Mouse (Mus musculus) MN1 (cell line): ENCODE data around the gene Slc6a11.

ENCODE experiments used
- DNase-seq: peaks from one replicate; pipeline ENCODE4 v3.0.0-alpha.2; 2016; ENCODE audit warnings: low spot score

The Slc6a11 gene

DNA sequence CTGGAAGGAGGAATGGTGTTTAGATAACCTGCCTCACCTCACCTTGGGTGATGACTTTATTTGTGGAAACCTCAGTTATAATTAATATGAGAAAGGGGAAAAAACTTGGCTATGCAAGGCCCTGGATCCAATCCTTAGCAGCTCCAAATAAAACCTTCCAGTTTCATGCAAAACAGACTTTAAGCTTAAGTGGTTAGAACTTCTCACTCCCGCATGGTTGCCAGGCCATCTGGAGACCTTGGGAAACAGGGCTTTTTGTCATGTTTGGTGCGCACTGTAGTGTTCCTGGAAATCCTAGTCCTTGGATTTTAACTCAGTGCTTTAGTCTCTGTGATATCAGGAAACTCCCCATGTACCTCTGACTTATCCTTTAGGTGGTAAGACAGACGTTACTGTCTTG lies 47.1 kb downstream of the Slc6a11 start:
- DNase-seq = no peak

DNA sequence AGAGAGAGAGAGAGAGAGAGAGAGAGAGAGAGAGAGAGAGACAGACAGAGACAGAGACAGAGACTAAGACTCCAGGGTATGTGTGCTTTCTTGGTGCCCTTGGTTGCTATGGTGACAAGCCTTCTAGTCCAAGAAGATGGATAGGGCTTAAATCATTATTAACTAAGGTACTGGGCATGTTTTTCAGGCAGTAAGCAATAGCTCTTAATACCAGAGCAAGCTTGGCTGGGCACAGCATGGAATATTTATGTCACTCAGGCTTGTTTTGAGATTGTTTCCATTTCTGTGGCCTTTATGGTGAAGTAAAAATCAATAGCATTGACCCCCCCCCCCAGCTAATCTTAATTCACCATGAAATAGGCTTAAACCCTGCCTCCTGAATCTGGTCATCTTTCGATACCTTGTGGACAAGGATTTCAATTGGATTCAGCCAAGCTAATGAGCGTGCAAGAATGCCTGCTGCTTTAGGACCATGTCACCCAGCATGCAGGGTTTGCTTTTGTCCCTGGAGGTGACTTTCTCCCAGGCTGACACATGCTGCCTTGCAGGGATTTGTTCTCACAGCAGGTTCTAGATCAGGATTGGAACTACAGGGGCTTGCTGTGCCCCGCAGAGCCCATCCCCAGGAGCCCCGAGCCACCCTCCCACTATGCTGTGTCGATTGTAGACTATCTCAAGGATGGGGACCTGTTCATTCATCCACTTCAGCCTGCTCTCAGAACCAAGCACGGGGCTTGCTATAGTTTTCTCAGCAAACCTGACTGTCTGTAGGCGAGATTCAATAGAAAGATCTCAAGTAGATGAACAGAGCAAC lies 51.5 kb downstream of the Slc6a11 start:
- DNase-seq = no peak

DNA sequence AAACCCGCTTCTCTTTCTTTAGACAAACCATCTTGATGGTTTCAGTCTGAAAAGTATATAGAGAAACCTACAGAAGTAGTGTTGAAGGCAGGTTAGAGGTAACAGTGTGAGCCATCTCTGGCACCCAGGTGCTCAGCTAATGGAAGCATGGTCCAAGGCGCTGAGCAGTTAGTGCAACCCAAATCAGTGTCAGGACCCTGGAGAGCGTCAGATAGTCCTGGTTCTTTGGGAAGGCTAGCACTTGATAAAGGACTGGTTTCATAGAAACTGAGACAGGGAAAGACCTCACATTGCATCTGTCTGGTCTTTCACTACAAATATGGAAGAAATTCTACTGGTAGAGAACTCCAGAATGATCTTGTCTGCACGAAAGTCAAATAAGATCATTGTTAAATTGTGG lies 56.1 kb downstream of the Slc6a11 start:
- DNase-seq = no peak

DNA sequence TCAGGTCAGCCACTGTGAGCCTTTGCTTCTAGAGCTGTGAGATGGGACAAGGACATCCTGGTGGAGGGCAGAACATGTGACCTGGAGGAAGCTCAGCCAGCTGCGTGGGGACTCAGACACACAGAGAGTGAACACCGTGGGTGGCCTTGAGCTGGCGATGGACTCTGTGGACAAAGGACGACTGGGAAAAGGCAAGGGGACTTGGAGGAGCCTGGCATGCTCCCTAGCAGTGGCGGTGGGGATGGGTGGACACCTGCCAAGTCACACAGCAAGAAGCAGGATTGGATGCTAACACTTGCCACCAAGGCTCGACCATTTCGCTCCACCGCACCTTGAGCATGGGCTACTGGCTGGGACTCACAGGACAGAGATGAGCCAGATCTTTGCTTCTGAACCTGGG lies 57.8 kb downstream of the Slc6a11 start:
- no peak for DNase-seq

DNA sequence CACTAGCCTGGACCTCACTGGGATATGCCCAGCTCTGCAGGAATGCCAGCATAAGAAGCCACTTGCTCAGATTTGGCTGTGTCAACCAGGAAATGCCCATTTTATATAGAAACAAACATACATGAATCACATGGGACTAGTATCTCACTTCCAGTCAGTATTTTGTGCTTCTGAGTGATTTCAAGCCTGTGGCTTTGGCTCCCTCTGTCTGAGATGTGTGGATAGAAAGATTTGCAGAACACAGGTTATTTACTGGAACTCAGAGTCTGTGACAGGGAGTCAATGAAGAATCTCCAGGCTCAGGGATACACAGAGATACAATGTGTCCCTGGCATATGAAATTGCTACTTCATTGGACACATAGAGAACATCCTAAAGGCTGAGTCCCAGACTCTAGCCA lies 65.0 kb downstream of the Slc6a11 start:
- DNase-seq = no peak

DNA sequence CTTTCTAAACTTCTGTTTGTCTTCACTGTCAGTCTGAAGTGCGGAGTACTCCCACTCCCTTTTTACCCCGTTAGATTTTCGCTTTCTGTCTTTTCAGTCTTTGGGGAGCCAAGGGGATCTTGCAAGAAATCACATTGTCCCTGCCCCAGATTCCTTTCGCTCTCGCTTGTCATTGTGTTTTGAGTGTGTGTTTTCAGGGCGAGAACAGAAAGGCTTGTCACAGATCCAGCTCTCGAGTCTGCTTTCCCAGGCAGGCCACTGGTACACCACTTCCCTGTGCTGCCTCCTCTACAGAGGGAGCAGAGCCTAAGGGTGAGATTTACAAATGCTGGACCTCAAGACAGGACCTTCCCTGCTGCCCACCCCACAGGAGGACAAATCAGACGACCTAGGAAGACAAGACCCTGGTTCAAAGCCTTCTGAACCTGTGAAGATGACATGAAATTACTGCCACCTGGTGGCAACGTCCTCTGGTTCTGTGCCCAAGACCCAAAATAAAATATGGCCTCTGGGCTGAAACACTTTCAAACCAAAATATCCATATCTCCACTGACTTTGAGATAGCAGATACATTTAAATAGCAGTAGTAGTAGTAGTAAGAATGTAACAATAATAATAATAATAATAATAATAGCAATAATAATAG lies 68.3 kb downstream of the Slc6a11 start:
- DNase-seq = no peak

DNA sequence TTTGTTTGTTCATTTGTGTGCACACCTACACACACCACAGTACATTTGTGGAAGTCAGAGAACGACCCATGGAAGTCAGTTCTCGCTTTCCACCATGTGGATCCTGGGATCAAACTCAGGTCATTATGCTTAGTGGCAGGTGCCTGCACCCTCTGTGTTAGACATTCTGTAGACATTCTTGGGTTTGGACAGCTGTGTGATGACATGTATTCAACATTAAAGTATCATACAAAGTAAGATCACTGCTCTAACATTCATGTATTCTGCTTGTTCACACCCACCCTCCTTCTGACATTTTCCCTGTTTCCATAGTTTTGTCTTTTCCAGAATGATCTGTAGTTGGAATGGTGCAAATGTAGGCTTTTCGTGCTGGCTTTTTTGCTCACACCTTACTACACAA lies 73.5 kb downstream of the Slc6a11 start:
- no peak for DNase-seq

DNA sequence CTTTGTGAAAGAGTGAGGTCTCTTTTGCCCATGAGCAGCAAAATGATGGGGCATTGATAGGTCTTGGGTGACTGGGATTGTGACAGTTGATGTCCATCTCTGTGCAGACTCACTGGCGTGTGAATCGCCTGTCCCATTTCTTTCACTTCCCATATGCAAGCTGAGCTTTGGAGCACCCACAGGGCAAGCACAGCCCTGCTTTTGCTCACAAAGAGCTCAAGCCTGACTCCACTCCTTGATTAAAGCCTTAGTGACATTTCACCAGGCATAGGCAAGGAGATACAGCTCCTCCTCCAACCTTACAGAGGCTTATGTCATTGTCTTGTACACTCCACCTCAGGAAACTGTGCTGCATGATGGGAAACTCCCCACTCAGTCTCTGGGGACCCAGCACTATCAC lies 77.3 kb downstream of the Slc6a11 start:
- DNase-seq = no peak

DNA sequence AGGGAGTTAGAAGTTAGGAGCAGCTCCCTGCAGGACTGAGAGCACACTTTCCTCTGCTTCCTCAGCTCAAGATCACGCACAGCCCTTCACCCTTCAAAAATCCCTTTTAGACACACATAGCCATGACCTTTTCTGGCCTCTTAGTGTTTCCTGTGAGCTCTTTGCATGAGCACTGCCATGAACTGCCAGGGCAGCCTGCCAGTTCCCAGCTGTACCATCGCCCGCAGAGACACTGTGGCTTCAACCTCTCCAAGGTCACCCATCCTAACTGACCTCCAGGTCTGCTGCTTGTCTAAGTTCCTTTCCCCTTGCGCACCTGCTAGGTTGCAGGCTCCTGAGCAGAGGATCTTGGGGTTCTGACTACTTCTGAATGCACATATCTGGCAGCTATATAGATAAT lies 83.4 kb downstream of the Slc6a11 start:
- DNase-seq = no peak

DNA sequence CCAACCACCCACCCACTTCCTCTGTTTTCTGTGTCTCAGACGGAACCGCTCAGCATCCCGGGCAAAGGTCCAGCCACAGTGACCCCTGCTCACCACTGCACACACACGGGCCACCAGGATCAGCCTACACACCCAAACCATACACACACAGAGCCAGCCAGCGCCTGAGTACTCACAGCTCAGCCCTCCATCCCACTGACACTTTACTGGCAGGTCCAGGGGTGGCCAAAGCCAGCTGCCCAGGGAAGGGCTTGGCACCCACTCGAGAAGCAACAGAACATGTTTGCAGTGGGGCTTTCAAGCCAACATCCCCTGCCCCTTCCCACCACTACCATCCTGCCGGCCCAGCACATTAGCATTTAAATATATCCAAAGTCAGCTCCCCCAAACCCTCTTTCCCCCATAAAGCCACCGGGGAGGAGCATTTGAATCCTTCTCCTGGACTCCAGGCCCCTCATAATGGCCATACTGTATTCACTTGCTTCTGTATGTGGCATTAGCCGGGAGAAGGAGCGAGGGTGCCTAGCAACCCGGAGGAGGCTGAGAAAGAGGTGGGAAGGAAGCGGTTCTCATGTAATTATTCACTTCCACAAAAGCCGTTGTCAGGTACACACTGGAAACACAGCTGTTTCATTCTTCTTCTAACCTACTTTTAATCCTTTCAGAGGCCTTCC lies 85.8 kb downstream of the Slc6a11 start:
- DNase-seq = no peak

DNA sequence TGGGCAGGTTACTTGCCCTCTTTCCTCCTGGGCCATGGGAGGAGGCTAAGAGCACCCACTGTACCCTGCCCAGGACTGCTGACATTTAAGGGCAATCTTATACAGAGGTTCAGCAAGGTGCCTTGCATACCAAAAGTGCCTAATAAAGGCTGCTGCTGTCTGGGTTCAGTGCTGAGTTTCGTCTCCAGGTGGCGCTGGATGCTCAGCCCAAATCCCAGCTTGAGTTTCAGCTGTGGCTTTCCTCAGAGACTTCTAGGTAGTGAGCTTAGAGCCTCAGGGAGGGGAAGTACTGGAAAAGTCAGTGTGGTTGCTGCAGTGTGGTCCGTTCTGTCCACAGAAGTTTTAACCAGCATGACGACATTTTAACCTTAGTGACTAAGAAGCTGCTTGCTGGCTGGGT lies 93.4 kb downstream of the Slc6a11 start:
- no peak for DNase-seq

DNA sequence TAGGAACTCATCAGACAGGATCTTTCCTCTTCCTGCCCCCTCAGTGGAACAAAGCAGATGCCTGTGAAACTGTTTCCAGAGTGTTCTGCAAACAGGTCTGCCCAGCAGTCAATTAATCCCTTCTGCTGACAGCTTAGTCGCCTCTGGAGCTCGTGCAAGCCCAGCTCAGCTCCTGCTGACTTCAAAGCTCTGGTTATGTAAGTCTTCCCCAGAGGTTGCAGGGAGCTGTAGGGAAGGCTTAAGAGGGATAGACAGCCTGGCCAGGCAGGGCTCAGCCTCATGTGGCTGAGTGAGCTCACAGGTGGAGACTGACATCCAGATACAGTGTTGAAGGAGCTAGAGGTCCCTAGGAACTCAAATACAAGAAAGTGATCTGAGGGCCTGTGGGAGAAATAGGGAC lies 96.3 kb downstream of the Slc6a11 start:
- DNase-seq = no peak

DNA sequence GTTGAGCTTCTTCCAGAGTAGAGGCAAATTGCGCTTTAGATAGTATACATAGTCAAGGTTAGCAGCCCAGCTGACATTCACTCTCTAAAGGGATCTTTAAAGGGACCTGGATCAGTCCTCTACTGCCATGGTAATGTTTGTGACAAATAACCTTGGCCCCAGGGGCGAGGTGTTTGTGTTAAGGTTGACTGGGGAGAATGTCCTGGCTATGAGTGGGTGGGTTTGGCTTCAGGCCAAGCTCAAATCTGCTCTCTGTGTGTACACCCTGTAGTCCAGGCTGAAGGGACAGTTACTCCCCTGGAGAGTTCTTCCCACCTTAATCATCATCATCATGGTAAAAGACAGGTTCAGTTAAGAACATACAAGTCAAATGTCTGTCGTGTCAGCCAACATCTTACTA lies 97.2 kb downstream of the Slc6a11 start:
- no peak for DNase-seq

DNA sequence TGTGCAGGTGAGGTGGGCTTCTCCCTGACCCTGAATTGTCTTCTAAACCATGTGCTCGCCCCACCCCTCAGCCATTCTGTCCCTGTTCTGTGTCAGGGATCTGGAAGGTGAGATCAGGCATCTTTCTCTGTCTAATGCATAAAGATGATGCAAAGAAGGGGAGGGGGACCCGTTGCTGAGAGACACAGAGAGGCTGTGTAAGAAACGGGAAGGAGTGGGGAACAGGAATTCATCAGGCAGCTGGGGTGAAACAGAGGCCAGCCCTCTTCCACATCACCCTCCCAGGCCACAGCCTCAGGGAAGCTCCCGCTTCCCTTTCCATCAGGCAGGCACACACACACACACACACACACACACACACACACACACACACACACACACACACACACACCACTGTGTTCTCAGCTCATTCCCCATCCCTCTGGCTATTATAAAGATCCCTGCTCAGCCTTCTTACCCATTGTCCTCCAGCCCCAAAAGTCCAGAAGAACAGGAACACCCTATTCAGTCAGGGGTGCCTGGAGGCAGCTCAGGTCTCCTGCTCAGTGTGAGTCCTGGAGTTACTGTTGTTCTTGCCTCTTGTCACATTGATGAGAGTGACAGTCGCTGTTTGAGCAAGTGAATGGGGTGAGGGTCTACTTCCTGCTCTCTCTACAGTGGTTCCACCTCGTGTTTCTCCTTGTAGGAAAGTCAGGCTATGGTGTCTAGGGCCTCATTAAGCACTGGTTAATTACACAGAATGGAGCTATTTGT lies 108.0 kb downstream of the Slc6a11 start:
- DNase-seq = no peak

DNA sequence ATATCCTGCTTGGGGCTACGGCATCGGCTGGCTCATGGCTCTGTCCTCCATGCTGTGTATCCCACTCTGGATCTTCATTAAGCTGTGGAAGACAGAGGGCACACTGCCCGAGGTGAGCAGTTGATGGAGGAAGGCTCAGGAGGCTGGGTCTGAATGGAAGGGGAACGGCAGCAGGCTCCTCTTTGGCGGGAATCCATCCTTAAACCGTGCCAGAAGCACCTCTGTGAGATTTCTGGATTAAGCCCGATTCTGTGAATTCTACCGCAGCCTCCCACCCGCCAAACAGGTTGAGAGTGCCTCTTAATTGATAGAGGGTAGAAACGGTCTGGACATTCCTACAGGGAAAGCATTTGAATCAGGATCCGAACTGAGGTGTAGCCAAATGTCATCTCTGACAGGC lies 114.6 kb downstream of the Slc6a11 start:
- DNase-seq = no peak

DNA sequence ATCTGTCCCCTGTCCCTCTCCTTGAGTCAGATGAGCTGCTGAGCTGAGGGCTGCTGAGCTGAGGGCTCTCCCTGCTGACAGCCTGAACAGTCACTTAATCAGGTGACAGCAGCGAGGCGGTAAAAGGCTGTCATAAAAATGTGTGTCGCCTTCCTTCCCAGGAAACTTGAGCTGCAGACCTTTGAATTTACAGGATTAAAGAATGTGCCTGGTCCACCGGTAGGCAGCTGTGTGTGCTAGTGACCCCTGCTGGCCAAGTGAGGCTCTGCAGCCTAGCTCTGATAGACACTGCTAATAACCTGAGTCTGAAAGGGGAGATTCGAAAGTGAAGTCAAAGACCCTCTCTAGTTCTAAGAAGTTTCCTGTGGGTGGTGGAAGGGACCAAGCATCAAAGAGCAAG lies 119.3 kb downstream of the Slc6a11 start:
- peak; percentile 45 for DNase-seq

DNA sequence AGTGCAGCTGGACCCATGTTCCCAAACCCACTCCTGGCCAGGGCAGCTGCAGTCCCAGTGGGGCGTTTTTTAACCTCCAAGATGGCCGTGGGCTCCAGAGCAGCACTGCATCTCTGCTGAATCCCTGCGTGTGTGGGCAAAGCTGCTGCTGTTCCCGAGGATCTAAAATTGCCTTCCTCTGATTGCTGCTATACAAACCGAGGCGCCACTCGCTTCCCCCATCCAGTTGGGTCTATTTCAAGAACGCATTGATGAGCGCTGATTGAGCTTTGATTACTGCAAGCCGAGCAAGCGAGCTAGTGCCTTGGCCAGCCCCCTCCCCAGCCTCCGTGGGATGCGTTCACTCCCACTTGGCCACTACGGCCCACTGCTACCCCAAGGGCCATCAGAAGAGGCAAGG lies 123.9 kb downstream of the Slc6a11 start:
- no peak for DNase-seq

DNA sequence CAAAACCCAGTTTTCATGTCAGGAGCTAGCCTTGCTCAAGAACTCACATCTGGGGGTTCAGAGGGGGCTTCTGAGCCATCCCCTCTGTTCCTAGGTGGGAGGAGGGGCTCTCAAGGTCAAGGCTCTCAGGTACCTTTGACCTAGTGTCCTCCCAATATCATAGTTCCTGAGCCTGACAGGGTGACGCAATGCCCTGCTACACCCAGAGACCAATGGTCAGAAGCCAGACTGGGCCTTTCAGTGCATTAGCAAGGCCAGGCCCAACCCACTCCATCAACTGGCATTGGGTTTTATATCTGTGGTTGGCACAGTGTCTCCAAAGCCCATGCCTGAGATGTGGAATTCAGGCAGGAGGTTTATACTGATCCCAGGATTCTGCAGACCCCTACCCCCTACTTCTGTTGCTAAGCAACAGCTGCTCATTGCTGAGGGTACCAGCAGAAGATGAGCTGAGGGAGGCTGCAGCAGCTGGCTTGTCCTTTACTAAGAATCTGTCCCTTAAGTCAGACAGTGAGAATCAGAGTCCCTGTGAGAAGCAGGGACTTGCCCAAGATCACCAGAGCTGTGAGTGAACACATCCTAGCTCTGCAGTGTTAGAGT lies 126.8 kb downstream of the Slc6a11 start:
- DNase-seq = no peak

DNA sequence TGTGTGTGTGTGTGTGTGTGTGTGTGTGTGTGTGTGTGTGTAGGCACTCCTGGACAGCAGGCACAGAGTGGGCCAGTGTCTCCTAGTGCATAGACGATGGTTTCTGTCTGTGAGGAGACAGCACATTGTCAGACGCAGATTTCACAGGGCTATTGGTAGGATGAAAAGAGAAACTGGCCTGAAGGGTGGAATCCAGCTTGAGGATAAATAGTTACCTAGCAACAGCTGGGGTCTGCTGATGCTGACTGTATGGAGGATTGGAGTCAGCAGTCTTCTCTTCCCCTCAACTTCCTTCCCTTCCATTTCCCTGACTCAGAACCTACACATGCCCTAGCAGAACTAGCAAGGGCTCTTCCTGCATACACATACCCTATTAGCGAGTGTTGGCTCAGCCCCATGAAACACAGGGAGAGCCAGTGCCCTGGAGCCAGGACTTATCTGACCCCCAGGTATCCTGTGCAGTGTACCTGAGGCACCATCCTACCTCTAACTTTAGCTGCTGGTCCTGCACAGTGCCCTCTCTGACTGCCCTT lies 127.7 kb downstream of the Slc6a11 start:
- DNase-seq = no peak

DNA sequence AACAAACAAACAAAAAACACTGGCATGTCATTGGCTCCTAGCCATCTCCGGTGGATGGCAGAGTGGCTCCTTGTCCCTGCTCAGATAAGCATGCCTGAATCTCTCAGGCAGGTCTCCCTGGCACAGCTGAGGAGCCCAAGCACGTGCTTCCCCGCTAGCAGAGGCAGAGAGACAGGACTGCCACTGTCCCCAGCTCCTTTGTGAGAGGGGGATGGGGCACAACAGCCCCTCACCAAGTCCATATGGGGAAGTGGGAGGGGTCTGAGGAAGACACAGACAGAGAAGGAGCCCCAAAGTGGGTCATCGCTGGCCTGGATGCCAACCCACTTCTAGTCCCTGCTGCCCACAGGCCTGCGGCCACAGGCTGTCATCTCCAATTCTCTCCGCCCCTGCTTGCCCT lies 130.6 kb downstream of the Slc6a11 start:
- no peak for DNase-seq

DNA sequence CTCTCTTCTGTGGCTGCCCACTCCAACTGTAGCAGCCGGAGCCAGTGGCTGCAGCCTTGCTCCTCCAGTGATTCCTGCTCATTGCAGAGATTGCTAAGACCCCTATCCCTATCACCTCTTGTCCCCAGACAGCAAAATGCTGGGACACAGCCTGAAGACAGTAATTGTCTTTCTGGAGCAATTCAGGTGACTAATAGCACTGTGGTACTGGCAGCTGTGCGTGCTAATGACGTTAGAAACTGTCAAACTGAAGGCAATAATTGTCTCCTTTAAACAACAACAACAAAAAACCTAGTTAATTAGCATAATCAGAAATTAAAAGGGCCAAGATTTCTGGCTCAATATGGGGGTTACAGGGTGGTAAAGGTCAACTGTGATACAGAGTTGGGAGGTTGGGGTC lies 133.0 kb downstream of the Slc6a11 start:
- DNase-seq = no peak

DNA sequence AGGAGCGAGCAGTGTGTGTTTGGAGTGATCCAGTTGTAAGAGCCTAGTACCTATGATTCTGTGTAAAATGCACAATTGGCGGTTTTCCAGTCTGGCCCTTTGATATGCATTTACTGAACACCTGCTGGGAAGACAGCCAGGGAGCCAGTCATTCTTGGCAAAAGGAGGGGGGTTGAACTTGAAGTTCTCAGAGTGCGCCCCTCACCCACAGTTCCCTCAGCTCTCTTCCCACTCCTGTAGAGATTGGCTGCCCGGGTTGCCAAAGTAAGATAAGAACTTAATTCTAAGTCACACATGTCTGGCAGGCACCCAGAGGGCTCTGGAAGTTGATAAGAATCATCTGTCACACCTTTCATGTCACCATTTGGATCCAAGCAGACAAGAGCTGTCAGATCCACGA lies 133.4 kb downstream of the Slc6a11 start:
- no peak for DNase-seq
